Comparison of ENCODE assay signal across 9 mouse cellular contexts in genomic region chr11:55027204-55027855, GRCm38 (mm10). TPM values are rescaled to one million over a fixed set of nuclear protein-coding genes. Genes with fewer than 3 reads are reported as not detected.
DNase-seq lines count a peak whose midpoint lies in the region; ATAC-seq and TF ChIP-seq lines count a peak whose summit lies in the region.
"Had no signal": no experiment of that assay in that cellular context is flagged by ENCODE, and none has a peak within 500 bp of the region (broad histone marks: within the 10 kb centered on the region; RNA-seq: fewer than 3 reads in every experiment).

No protein-coding gene starts in this region.

- no peak overlapping the region for H3K9ac ChIP-seq in kidney, embryonic 15.5 days
- no peak overlapping the region for H3K9ac ChIP-seq in liver, embryonic 16.5 days (ENCODE audit: low read depth, low read length)

- no peak for TF ChIP-seq POLR2A in embryonic fibroblast, embryonic 13.5 days (IDR thresholded peaks at IDR 0.05; ENCODE audit: low read depth, low read length)

- DNase-seq in adrenal gland, adult 2 months, result peak; percentile 36
- no peak for DNase-seq in adrenal gland, postnatal 36 days
- no peak for DNase-seq in kidney, adult 18-20 months
- DNase-seq in embryo, embryonic 11 days, result no peak
- no peak for DNase-seq in embryo, embryonic 10.5 days (ENCODE audit: low spot score)
- DNase-seq: spleen, adult 18-20 months had no signal

- 81% methylated on average over 2 of the region's 2 CpGs for WGBS in kidney, embryonic 15.5 days
- WGBS in liver, embryonic 16.5 days (ENCODE audit: insufficient replicate concordance), result 43% methylated on average over 2 of the region's 2 CpGs

- H3K4me2 ChIP-seq in kidney, embryonic 15.5 days, result no peak overlapping the region
- no peak overlapping the region for H3K4me2 ChIP-seq in liver, embryonic 16.5 days (ENCODE audit: low read depth, low read length)

- no peak overlapping the region for H3K4me3 ChIP-seq in kidney, embryonic 15.5 days (replicated peaks)
- no peak overlapping the region for H3K4me3 ChIP-seq in embryonic fibroblast, embryonic 13.5 days (ENCODE audit: insufficient read depth, low read length)
- no peak overlapping the region for H3K4me3 ChIP-seq in liver, embryonic 16.5 days (ENCODE audit: low read depth, low read length)

- peaks cover 87% of the 10 kb centered on the region for H3K4me1 ChIP-seq in kidney, embryonic 15.5 days
- peaks cover 42% of the 10 kb centered on the region for H3K4me1 ChIP-seq in embryonic fibroblast, embryonic 13.5 days (ENCODE audit: control insufficient read depth, insufficient read depth, low read length)
- peaks cover 50% of the 10 kb centered on the region for H3K4me1 ChIP-seq in liver, embryonic 16.5 days (ENCODE audit: control insufficient read depth, low read depth, low read length)

- peak overlapping the region; percentile 82 for H3K27ac ChIP-seq in kidney, embryonic 15.5 days
- peak overlapping the region; percentile 50 for H3K27ac ChIP-seq in embryonic fibroblast, embryonic 13.5 days (ENCODE audit: insufficient read depth, low read length)
- 0 out of 2 replicates have a peak overlapping the region, but pooled peaks have one; percentile 68 for H3K27ac ChIP-seq in liver, embryonic 16.5 days (ENCODE audit: low read length)

- no peaks in the 10 kb centered on the region for H3K27me3 ChIP-seq in kidney, embryonic 15.5 days
- H3K27me3 ChIP-seq in liver, embryonic 16.5 days (ENCODE audit: control insufficient read depth, insufficient read depth, low read depth, low read length), result no peaks in the 10 kb centered on the region

- no peak for ATAC-seq in kidney, embryonic 15.5 days (replicated peaks; ENCODE audit: low FRiP score)
- no peak for ATAC-seq in liver, embryonic 16.5 days (ENCODE audit: low read depth)

- TF ChIP-seq CTCF in embryonic fibroblast, embryonic 13.5 days (IDR thresholded peaks at IDR 0.05; ENCODE audit: borderline replicate concordance, insufficient read depth, low read length), result no peak

- H3K9me3 ChIP-seq in kidney, embryonic 15.5 days (replicated peaks), result no peaks in the 10 kb centered on the region
- no peaks in the 10 kb centered on the region for H3K9me3 ChIP-seq in liver, embryonic 16.5 days (replicated peaks; ENCODE audit: control insufficient read depth, low read length)

- H3K36me3 ChIP-seq in kidney, embryonic 15.5 days, result peaks cover 13% of the 10 kb centered on the region
- H3K36me3 ChIP-seq in liver, embryonic 16.5 days (ENCODE audit: control insufficient read depth, insufficient read depth), result no peaks in the 10 kb centered on the region

RNA-seq across cellular contexts. Expression of gene Anxa6, which starts 5.9 kb away (rescaled TPM):
- total RNA-seq in adrenal gland, adult 2 months (2021), result 100 to 1,000 TPM; 116 to 185 TPM
- polyA plus RNA-seq in adrenal gland, adult 2 months (2012; rRNA removed), result 54.6 and 58.7 TPM in 2 replicates
- total RNA-seq in adrenal gland, postnatal 36 days (2021), result 100 to 1,000 TPM; 114 to 115 TPM
- polyA plus RNA-seq in kidney, embryonic 15.5 days (2015; fragmentation: Nextera tagmentation; extraction: Ambion mirVana), result 201 and 233 TPM in 2 replicates
- 288 and 364 TPM in 2 replicates for polyA plus RNA-seq in embryonic fibroblast, embryonic 13.5 days (2011; ENCODE audit: insufficient read length, low read depth, missing spikeins)
- 56.9 and 66.1 TPM in 2 replicates for polyA plus RNA-seq in liver, embryonic 16.5 days (2015; fragmentation: Nextera tagmentation; extraction: Ambion mirVana)

RNA-seq across cellular contexts. Expression of gene Ccdc69, which starts 50.6 kb away (rescaled TPM):
- total RNA-seq in adrenal gland, adult 2 months (2021), result 10 to 100 TPM in 1 of 2 experiments, 1 to 10 TPM in 1; 9.5 to 14.8 TPM
- polyA plus RNA-seq in adrenal gland, adult 2 months (2012; rRNA removed), result 1.9 and 2.1 TPM in 2 replicates
- total RNA-seq in adrenal gland, postnatal 36 days (2021), result 1 to 10 TPM; 7.3 to 10.0 TPM
- polyA plus RNA-seq in kidney, embryonic 15.5 days (2015; fragmentation: Nextera tagmentation; extraction: Ambion mirVana), result 3.2 and 3.3 TPM in 2 replicates
- polyA plus RNA-seq in embryonic fibroblast, embryonic 13.5 days (2011; ENCODE audit: insufficient read length, low read depth, missing spikeins), result 0.43 and 0.61 TPM in 2 replicates
- polyA plus RNA-seq in liver, embryonic 16.5 days (2015; fragmentation: Nextera tagmentation; extraction: Ambion mirVana), result 1.3 TPM in 2 replicates
